Mouse (Mus musculus): ENCODE results near the gene Svs5.
"Not testable (repeated sequence)": the region's sequence is repeated elsewhere in the genome, so short reads cannot be mapped to it uniquely, and the experiment has no call there.

- TF ChIP-seq TAL1, GATA1 (IDR thresholded peaks at IDR 0.05; ENCODE audit: low read length): not testable (repeated sequence)
These were observed 11.2 kb downstream of the Svs5 start for GRCm38 (mm10) chr2:164343732-164344131.
